Mouse (Mus musculus) neural tube, embryonic 13.5 days (tissue): ENCODE measurements around the gene Zfp119a. TPM values are rescaled to one million over a fixed set of nuclear protein-coding genes. Genes with fewer than 3 reads are reported as not detected.

Experiments
- ATAC-seq: fragments of 200-750 bp; cut with Nextera tagmentation; 2 replicates; pipeline ENCODE4 v1.8.0; 2017; ENCODE audit warnings: low read depth, mild to moderate bottlenecking, moderate TSS enrichment, moderate library complexity
- H3K27ac ChIP-seq: fragments of 300-500 bp; sonication (generic); replicated peaks from 2 replicates; pipeline ENCODE4 v1.5.1; 2015; ENCODE audit warnings: moderate library complexity, mild to moderate bottlenecking, inconsistent platforms
- H3K27me3 ChIP-seq: fragments of 300-500 bp; sonication (generic); 2 replicates; pipeline ENCODE4 v1.6.1; 2015; ENCODE audit warnings: mild to moderate bottlenecking, inconsistent platforms
- H3K36me3 ChIP-seq: fragments of 300-500 bp; sonication (generic); 2 replicates; pipeline ENCODE4 v1.6.1; 2015; ENCODE audit warnings: mild to moderate bottlenecking, inconsistent platforms
- H3K4me1 ChIP-seq: fragments of 300-500 bp; sonication (generic); replicated peaks from 2 replicates; pipeline ENCODE4 v1.6.1; 2015; ENCODE audit warnings: inconsistent platforms
- H3K4me2 ChIP-seq: fragments of 300-500 bp; sonication (generic); 2 replicates; pipeline ENCODE4 v1.6.1; 2015; ENCODE audit warnings: inconsistent platforms, mild to moderate bottlenecking, moderate library complexity
- H3K4me3 ChIP-seq: fragments of 300-500 bp; sonication (generic); 2 replicates; pipeline ENCODE4 v1.5.1; 2015; ENCODE audit warnings: mild to moderate bottlenecking, inconsistent platforms
- H3K9ac ChIP-seq: fragments of 300-500 bp; sonication (generic); 2 replicates; pipeline ENCODE4 v1.6.1; 2015; ENCODE audit warnings: moderate library complexity, mild to moderate bottlenecking, inconsistent platforms
- H3K9me3 ChIP-seq: fragments of 300-500 bp; sonication (generic); 2 replicates; pipeline ENCODE4 v1.6.1; 2016; ENCODE audit warnings: inconsistent platforms
- WGBS: fragments of 180-500 bp; shearing (Covaris S2); methylation state at CpG from one replicate; pipeline ENCODE4 v1.1.7; 2015; 5-methylcytosine and 5-hydroxymethylcytosine counted together
- polyA plus RNA-seq: library from polyadenylated mRNA; unstranded; fragments of >200 nt; fragmentation: Nextera tagmentation; extraction: Ambion mirVana; gene quantifications from 2 replicates; pipeline ENCODE4 v1.2.1, GENCODE M21; 2015

Gene Zfp119a
- polyA plus RNA-seq, 1 experiment from 2014 or later, result 10.1 TPM

- no peak overlapping the region for H3K27ac ChIP-seq
- no peaks in the 10 kb centered on the region for H3K36me3 ChIP-seq
- H3K4me3 ChIP-seq, result no peak overlapping the region
- no peak for ATAC-seq
- no peaks in the 10 kb centered on the region for H3K4me1 ChIP-seq
- 92% methylated on average over 4 of the region's 4 CpGs for WGBS
- H3K9me3 ChIP-seq, result no peaks in the 10 kb centered on the region
- no peaks in the 10 kb centered on the region for H3K27me3 ChIP-seq
- no peak overlapping the region for H3K4me2 ChIP-seq
- H3K9ac ChIP-seq, result no peak overlapping the region
Measured at GRCm38 (mm10) chr17:55816853-55817252, 61.9 kb downstream of the Zfp119a start.

Other genes with a start within 250 kb of the Zfp119a start
- 7.5 and 8.3 TPM in 2 replicates for gene Pot1b, start 166.3 kb downstream of the Zfp119a start, polyA plus RNA-seq
- 0.06 TPM in 1 of 2 replicates, not detected in the other for gene Adgre4, start 128.9 kb downstream of the Zfp119a start, polyA plus RNA-seq
- 15.6 and 18.9 TPM in 2 replicates for gene Zfp959, start 13.2 kb upstream of the Zfp119a start, polyA plus RNA-seq
- gene Zfp119b, start 70.6 kb upstream of the Zfp119a start, polyA plus RNA-seq, result 9.0 and 9.6 TPM in 2 replicates
- gene Ebi3, start 73.7 kb upstream of the Zfp119a start, polyA plus RNA-seq, result 4.1 and 5.1 TPM in 2 replicates
- 21.1 and 24.1 TPM in 2 replicates for gene Yju2, start 80.2 kb upstream of the Zfp119a start, polyA plus RNA-seq
- 150 and 161 TPM in 2 replicates for gene Shd, start 91.5 kb upstream of the Zfp119a start, polyA plus RNA-seq
- gene Fsd1, start 107.6 kb upstream of the Zfp119a start, polyA plus RNA-seq, result 145 and 165 TPM in 2 replicates
- 6.4 and 7.4 TPM in 2 replicates for gene Stap2, start 126.7 kb upstream of the Zfp119a start, polyA plus RNA-seq
- 156 and 174 TPM in 2 replicates for gene Mpnd, start 126.8 kb upstream of the Zfp119a start, polyA plus RNA-seq
- 112 and 114 TPM in 2 replicates for gene Sh3gl1, start 157.7 kb upstream of the Zfp119a start, polyA plus RNA-seq
- gene Chaf1a, start 161.5 kb upstream of the Zfp119a start, polyA plus RNA-seq, result 6.3 and 8.0 TPM in 2 replicates
- 79.6 and 91.4 TPM in 2 replicates for gene Ubxn6, start 196.1 kb upstream of the Zfp119a start, polyA plus RNA-seq
- 140 and 150 TPM in 2 replicates for gene Hdgfl2, start 200.7 kb upstream of the Zfp119a start, polyA plus RNA-seq
- 0.03 and 0.11 TPM in 2 replicates for gene Plin4, start 230.9 kb upstream of the Zfp119a start, polyA plus RNA-seq
- 0.83 and 0.93 TPM in 2 replicates for gene Plin5, start 238.7 kb upstream of the Zfp119a start, polyA plus RNA-seq
- 0.22 TPM in 1 of 2 replicates, not detected in the other for gene Lrg1, start 243.1 kb upstream of the Zfp119a start, polyA plus RNA-seq